Mouse (Mus musculus): ENCODE results near the gene C1qtnf3.

The C1qtnf3 gene

DNA sequence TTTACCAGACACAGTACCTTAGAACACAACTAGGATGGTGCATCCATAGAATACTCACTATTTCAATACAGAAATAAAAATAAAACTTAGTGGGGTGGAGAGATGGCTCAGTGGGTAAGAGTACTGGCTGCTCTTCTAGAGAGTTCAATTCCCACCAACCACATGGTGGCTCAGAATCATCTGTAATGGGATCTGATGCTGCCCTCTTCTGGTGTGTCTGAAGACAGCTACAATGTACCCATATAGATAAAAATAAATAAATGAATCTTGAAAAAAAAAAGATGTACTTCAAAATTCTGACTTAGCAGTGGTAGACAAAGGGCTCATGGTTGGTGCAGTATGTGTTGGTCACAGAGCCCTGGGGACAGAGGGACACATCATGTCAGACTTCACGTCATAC, 39.4 kb downstream of the C1qtnf3 start:
- no peaks in the 10 kb centered on the region for H3K9me3 ChIP-seq (ENCODE audit: low read length)
- no peaks in the 10 kb centered on the region for H3K27me3 ChIP-seq (ENCODE audit: insufficient read depth, low read length)
- H3K4me1 ChIP-seq (replicated peaks; ENCODE audit: low read depth, low read length) = peaks cover 18% of the 10 kb centered on the region
- peaks cover 30% of the 10 kb centered on the region for H3K36me3 ChIP-seq (ENCODE audit: insufficient read depth, low read length)
- TF ChIP-seq POU5F1 (IDR thresholded peaks at IDR 0.05; ENCODE audit: borderline replicate concordance, low read length) (no peak), NANOG (IDR thresholded peaks at IDR 0.05; ENCODE audit: borderline replicate concordance, low read length) (no peak), CTCF (conservative IDR thresholded peaks at IDR 0.05; ENCODE audit: low read length) (no peak)
- no peak overlapping the region for H3K4me3 ChIP-seq (replicated peaks; ENCODE audit: low read length)

DNA sequence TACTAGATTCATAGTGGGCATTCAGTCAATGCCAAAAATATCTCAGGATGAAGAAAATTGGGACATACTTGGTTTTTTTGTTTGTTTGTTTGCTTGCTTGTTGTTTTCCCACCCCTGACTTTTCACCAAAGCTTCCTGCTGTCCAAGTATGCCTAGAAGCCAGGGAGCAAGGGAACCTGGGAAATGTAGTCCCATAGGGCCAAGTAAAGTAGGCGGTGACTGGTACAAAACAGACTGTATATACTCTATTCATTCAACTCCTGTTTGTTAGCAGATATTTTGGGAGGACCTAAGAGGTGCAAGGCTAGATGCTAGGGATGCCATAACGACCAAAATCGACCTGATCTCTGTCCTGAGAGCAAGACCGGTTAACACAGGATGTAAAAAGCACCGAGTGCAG, 47.7 kb downstream of the C1qtnf3 start:
- Histone ChIP-seq H3K36me3 (ENCODE audit: insufficient read depth, low read length) (peaks cover 14% of the 10 kb centered on the region), H3K9me3 (ENCODE audit: low read length) (no peaks in the 10 kb centered on the region), H3K4me3 (replicated peaks; ENCODE audit: low read length) (no peak overlapping the region), H3K4me1 (replicated peaks; ENCODE audit: low read depth, low read length) (peaks cover 10% of the 10 kb centered on the region; the same call in 1 of the 2 replicates), H3K27me3 (ENCODE audit: insufficient read depth, low read length) (no peaks in the 10 kb centered on the region)
- TF ChIP-seq POU5F1 (IDR thresholded peaks at IDR 0.05; ENCODE audit: borderline replicate concordance, low read length) (no peak), NANOG (IDR thresholded peaks at IDR 0.05; ENCODE audit: borderline replicate concordance, low read length) (no peak), CTCF (conservative IDR thresholded peaks at IDR 0.05; ENCODE audit: low read length) (no peak)

DNA sequence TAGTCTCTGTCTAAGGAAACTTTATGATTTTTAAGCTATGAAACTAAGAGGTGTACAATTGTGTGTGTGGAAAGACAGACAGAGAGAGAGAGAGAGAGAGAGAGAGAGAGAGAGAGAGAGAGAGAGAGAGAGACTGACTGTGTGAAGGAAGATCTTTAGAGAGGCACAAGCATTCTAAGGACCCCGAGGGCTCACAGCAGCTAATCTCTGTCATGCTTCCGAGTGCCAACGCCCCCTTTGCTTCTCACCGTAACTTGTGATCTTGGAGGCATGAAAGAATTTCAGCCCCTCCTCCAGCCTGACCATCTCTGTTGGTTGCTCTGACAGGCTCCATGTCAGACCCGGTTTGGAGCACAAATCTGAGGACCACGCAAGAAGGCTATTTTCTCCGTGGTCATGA, 48.3 kb downstream of the C1qtnf3 start, which contains the start of gene Slc45a2:
Gene Slc45a2, plus strand, starts transcription at position 301 of the 400 bp plus-strand sequence.
- TF ChIP-seq CTCF (conservative IDR thresholded peaks at IDR 0.05; ENCODE audit: low read length) (no peak), POU5F1 (IDR thresholded peaks at IDR 0.05; ENCODE audit: borderline replicate concordance, low read length) (no peak), NANOG (IDR thresholded peaks at IDR 0.05; ENCODE audit: borderline replicate concordance, low read length) (no peak)
- H3K36me3 ChIP-seq (ENCODE audit: insufficient read depth, low read length) = peaks cover 10% of the 10 kb centered on the region; the same call in 1 of the 2 replicates
- H3K9me3 ChIP-seq (ENCODE audit: low read length) = no peaks in the 10 kb centered on the region
- H3K4me3 ChIP-seq (replicated peaks; ENCODE audit: low read length) = no peak within 1 kb of the TSS
- no peaks in the 10 kb centered on the region for H3K27me3 ChIP-seq (ENCODE audit: insufficient read depth, low read length)
- peaks cover 10% of the 10 kb centered on the region; the same call in 1 of the 2 replicates for H3K4me1 ChIP-seq (replicated peaks; ENCODE audit: low read depth, low read length)

DNA sequence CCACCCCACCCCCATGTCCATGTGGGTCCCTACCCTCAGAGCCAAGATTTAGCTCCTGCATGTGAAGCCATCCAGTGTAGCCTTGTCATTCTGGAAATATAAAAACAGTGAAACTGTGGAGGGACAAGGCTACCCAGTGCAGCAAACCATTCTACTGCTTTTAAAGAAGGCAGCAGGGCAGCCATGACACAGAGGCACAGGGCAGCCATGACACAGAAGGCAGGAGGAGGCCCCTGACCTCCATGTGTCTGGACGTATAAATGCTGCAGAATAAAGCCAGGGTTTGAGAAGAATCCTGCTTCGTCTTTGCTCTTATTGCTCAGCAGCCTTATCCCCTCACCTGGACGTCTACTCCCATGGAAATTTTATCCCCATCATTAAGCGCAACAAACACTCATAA, 51.7 kb downstream of the C1qtnf3 start:
- H3K4me3 ChIP-seq (replicated peaks; ENCODE audit: low read length) = no peak overlapping the region
- TF ChIP-seq POU5F1 (IDR thresholded peaks at IDR 0.05; ENCODE audit: borderline replicate concordance, low read length) (no peak), CTCF (conservative IDR thresholded peaks at IDR 0.05; ENCODE audit: low read length) (no peak), NANOG (IDR thresholded peaks at IDR 0.05; ENCODE audit: borderline replicate concordance, low read length) (no peak)

DNA sequence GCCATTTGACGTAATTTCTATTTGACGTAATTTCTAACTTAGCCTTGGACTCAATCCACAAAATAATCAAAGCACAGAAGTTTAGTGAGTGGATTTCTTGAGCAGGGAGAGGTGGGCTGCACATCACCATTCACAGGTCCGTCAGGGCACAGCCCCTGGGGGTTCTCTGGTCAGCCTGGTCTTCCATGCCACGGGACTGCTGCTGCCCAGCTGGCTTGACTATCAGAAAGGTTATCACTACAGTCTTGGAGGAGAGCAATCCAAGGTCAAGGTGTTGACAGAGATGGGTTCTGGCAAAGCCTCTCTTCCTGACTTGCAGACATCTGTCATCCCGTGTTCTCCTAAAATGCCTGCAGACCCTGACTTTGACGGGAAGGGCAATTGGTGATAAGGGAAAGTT, 52.5 kb downstream of the C1qtnf3 start:
- Histone ChIP-seq H3K36me3 (ENCODE audit: insufficient read depth, low read length) (no peaks in the 10 kb centered on the region), H3K4me1 (replicated peaks; ENCODE audit: low read depth, low read length) (peaks cover 10% of the 10 kb centered on the region; the same call in 1 of the 2 replicates), H3K27me3 (ENCODE audit: insufficient read depth, low read length) (no peaks in the 10 kb centered on the region), H3K9me3 (ENCODE audit: low read length) (no peaks in the 10 kb centered on the region), H3K4me3 (replicated peaks; ENCODE audit: low read length) (no peak overlapping the region)
- TF ChIP-seq NANOG (IDR thresholded peaks at IDR 0.05; ENCODE audit: borderline replicate concordance, low read length) = no peak
- no peak for TF ChIP-seq POU5F1 (IDR thresholded peaks at IDR 0.05; ENCODE audit: borderline replicate concordance, low read length)
- TF ChIP-seq CTCF (conservative IDR thresholded peaks at IDR 0.05; ENCODE audit: low read length) = no peak

More for the DNA sequence above, 51.7 kb downstream of the C1qtnf3 start:
- no peaks in the 10 kb centered on the region for H3K9me3 ChIP-seq (ENCODE audit: low read length)
- no peaks in the 10 kb centered on the region for H3K27me3 ChIP-seq (ENCODE audit: insufficient read depth, low read length)
- H3K4me1 ChIP-seq (replicated peaks; ENCODE audit: low read depth, low read length) = peaks cover 10% of the 10 kb centered on the region; the same call in 1 of the 2 replicates
- no peaks in the 10 kb centered on the region for H3K36me3 ChIP-seq (ENCODE audit: insufficient read depth, low read length)

DNA sequence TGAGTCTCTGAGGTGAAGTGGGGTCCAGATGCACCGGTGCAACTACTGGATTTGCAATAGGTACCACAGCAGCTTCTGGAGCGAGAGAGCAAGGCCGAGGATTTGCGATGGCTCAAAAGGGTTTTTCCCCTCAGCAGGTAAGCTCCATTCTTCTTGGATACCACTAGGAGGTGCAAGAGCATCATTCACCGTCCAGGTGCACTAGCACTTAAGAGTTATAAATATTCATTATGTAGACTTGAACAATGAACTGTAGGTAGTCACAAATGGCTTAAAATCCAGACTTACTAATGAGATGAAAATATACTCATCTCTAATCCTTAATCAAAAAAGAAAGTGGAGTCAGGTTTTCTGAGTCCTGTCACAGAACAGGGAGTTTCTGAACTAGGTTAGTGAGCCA, 56.6 kb downstream of the C1qtnf3 start:
- Histone ChIP-seq H3K4me3 (replicated peaks; ENCODE audit: low read length) (no peak overlapping the region), H3K4me1 (replicated peaks; ENCODE audit: low read depth, low read length) (no peaks in the 10 kb centered on the region), H3K27me3 (ENCODE audit: insufficient read depth, low read length) (no peaks in the 10 kb centered on the region), H3K9me3 (ENCODE audit: low read length) (no peaks in the 10 kb centered on the region; the same call in 1 of the 2 replicates), H3K36me3 (ENCODE audit: insufficient read depth, low read length) (no peaks in the 10 kb centered on the region)
- no peak for TF ChIP-seq NANOG (IDR thresholded peaks at IDR 0.05; ENCODE audit: borderline replicate concordance, low read length)
- TF ChIP-seq POU5F1 (IDR thresholded peaks at IDR 0.05; ENCODE audit: borderline replicate concordance, low read length) = no peak
- peak; percentile 27 for TF ChIP-seq CTCF (conservative IDR thresholded peaks at IDR 0.05; ENCODE audit: low read length)

DNA sequence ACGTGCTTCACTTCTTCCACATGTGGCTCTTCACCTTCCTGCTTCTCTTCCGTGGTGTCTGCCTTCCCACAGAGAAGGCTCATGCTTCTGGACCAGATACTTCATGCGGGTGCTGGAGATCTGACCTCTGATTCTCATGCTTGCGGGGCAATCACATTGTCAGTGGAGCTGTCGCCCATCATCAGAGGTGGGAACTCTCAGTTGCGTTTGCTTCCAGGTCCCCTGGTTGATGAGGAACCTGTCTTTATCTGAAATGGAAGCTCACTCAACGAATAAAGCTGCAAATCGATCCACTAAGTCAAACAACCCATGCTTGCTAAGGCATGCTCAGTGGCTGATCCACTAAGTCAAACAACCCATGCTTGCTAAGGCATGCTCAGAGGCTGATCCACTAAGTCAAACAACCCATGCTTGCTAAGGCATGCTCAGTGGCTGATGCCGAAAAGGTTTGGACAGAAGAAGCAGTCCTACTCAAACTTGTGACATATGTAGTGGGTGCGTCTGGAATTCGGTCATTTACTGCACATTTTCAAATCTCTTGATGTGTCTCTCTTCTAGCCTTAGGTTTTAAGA, 58.9 kb downstream of the C1qtnf3 start:
- Histone ChIP-seq H3K36me3 (ENCODE audit: insufficient read depth, low read length) (no peaks in the 10 kb centered on the region), H3K9me3 (ENCODE audit: low read length) (no peaks in the 10 kb centered on the region; the same call in 1 of the 2 replicates), H3K4me1 (replicated peaks; ENCODE audit: low read depth, low read length) (no peaks in the 10 kb centered on the region), H3K4me3 (replicated peaks; ENCODE audit: low read length) (no peak overlapping the region), H3K27me3 (ENCODE audit: insufficient read depth, low read length) (no peaks in the 10 kb centered on the region)
- TF ChIP-seq NANOG (IDR thresholded peaks at IDR 0.05; ENCODE audit: borderline replicate concordance, low read length) = no peak

DNA sequence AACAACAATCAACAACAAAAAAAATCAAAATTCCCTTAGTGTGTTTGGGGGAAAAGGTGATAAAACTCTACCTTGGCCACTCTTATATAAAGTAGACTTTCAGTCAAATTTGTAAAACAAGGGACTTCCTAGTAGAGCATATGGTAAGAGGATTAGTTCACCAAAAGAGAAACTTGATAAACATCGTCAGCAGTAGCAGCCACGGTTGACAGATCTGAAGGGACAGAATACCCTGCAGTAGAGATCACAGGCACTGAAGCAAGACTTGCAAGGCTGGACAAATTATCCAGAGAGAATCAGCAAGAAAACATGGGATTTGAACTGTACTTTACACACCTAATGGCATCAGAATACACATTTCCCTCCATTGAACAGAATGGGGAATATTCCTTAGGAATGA, 62.8 kb downstream of the C1qtnf3 start:
- Histone ChIP-seq H3K4me1 (replicated peaks; ENCODE audit: low read depth, low read length) (peaks cover 12% of the 10 kb centered on the region), H3K36me3 (ENCODE audit: insufficient read depth, low read length) (no peaks in the 10 kb centered on the region), H3K27me3 (ENCODE audit: insufficient read depth, low read length) (no peaks in the 10 kb centered on the region), H3K4me3 (replicated peaks; ENCODE audit: low read length) (no peak overlapping the region), H3K9me3 (ENCODE audit: low read length) (no peaks in the 10 kb centered on the region; the same call in 1 of the 2 replicates)
- no peak for TF ChIP-seq CTCF (conservative IDR thresholded peaks at IDR 0.05; ENCODE audit: low read length)

Data from E14TG2a.4 (cell line).